Mouse (Mus musculus) G1E (cell line): ENCODE measurements around the gene Ppm1g.

Source experiments
- CTCF ChIP-seq: IDR thresholded peaks from 2 replicates; pipeline ENCODE4 v1.5.1; 2012; ENCODE audit warnings: low read depth, low read length, inconsistent platforms, mixed read lengths
- GATA1 ChIP-seq: IDR thresholded peaks from 2 replicates; pipeline ENCODE4 v1.6.1; 2012; ENCODE audit warnings: borderline replicate concordance, low read length, inconsistent platforms, mixed read lengths
- GATA2 ChIP-seq: IDR thresholded peaks from 2 replicates; pipeline ENCODE4 v1.6.1; 2012; ENCODE audit warnings: low read depth, low read length, inconsistent platforms, borderline replicate concordance
- POLR2AphosphoS5 ChIP-seq: IDR thresholded peaks from 2 replicates; pipeline ENCODE4 v1.6.1; 2012; ENCODE audit warnings: low read depth, low read length, inconsistent platforms; ENCODE audit not compliant: insufficient replicate concordance
- TAL1 ChIP-seq: conservative IDR thresholded peaks from 2 replicates; pipeline ENCODE4 v1.6.1; 2012; ENCODE audit warnings: low read depth, low read length, inconsistent platforms, mixed read lengths

- no peak for TF ChIP-seq CTCF
- TF ChIP-seq TAL1: no peak
- TF ChIP-seq GATA1: no peak
- no peak for TF ChIP-seq GATA2
- no peak for TF ChIP-seq POLR2AphosphoS5
These were observed 20.4 kb upstream of the Ppm1g start, which contains the start of the genes Nrbp1 and Gm9970 for GRCm38 (mm10) chr5:31240637-31241521.
